Mouse (Mus musculus) regulatory T cell (primary cell): Measurements from ENCODE around the gene Btbd3.
"Not testable (repeated sequence)": the region's sequence is repeated elsewhere in the genome, so short reads cannot be mapped to it uniquely, and the experiment has no call there.

Experiments
- in situ Hi-C: fragments of 300-600 bp; cut with MboI, MseI; formaldehyde crosslinking; loops from one replicate; pipeline ENCODE4 v1.15.1; 2025; ENCODE audit warnings: high pct_unique_total_duplicates

The Btbd3 gene

DNA sequence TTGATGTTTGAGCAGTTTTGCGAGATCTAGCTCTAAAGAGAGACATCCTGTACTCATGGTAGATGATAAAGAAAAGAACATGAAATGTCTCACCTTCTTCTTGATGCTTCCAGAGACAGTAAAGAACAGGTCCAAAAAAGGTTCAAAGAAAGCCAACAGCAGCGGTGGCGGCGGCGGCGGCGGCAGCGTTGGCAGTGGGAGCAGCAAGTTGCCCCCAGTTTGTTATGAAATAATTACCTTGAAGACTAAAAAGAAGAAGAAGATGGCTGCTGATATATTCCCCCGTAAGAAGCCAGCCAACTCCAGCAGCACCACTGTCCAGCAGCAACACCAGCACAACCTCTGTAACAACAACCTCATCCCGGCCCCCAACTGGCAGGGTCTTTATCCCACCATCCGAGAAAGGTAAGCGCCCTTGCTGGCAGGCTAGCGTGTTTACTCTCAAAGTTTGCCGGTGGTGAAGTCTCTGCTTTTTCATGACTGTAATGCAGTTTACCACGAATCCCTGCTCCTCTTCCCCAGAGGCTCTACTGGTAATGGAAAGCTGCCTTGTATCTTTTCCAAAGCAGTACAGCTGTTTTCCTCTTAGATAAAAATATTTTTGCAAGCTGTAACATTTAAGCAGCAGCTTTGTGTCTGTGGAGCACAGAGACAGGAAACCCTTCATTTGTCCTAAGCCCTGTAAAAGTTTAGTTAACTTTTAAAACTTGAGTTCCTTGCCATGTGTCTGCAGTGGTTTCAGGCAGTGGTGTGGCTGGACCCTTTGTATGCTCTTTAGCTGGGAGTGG lies 22.7 kb downstream of the Btbd3 start:
- in situ Hi-C loops, result no loop called here

DNA sequence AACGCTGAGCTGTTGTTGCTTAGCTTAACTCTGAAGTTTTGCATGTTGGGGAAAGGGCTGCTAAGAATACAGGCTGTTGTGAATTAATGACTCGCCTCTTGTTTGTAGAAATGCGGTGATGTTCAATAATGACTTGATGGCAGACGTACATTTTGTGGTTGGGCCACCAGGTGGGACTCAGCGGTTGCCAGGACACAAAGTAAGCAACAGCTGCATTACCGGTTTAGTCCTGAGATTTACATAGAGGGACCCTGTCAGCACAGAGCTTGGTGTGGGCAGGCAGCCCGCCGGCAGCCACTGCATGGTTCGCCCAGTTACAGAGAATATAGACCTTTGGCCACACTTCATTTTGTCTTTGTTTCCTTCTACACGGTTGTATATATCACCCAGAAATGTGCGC lies 23.3 kb downstream of the Btbd3 start:
- in situ Hi-C loops, result no loop called here

GRCm38 (mm10) chr2:138280225-138280711 lies 23.9 kb downstream of the Btbd3 start:
- in situ Hi-C loops, result no loop called here

DNA sequence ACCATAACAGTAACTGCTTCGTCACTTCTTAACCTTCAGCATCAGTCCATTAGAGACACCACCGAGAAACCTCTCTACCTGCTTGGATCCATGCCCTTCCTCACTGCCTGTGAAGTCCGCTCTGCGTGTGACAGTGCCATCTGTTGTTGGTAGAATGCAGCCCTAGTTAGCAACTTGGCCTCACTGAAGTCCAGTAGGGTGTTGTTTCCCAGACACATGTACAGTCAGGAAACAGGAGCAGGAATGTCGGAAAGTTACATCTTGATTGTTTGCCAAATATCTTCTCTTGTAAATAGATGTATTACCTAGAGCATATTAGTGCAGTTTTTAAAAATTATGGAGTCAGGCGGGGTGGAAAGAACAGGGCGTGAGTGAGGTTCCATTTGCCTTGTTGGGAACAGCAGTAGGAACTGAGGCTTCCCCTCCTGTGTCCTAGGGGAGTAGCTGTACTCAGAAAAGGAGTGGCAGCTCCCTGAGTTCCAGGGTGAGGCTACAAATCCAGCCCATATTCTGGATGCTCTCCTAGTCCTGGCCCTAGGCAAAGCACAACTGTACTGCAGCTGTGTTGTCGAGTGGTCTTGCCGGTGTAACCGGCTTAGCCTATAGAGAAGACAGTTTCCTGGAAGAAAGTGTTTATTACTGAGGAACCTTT lies 25.3 kb downstream of the Btbd3 start:
- in situ Hi-C loops, result no loop called here

DNA sequence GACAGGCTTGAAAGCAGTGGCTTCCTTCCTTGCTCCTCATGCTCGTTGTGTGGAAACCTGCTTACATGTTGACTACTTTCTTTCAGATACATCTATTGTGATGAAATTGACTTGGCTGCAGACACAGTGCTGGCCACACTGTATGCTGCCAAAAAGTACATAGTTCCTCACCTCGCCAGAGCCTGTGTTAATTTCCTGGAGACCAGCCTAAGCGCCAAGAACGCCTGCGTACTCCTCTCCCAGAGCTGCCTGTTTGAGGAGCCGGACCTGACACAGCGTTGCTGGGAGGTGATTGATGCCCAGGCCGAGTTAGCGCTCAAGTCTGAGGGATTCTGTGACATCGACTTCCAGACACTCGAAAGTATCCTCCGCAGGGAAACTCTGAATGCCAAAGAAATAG lies 27.0 kb downstream of the Btbd3 start:
- in situ Hi-C loops, result no loop called here

GRCm38 (mm10) chr2:138283856-138284255 lies 27.5 kb downstream of the Btbd3 start:
- in situ Hi-C loops, result no loop called here

GRCm38 (mm10) chr2:138285811-138286210 lies 29.4 kb downstream of the Btbd3 start:
- in situ Hi-C loops, result no loop called here

DNA sequence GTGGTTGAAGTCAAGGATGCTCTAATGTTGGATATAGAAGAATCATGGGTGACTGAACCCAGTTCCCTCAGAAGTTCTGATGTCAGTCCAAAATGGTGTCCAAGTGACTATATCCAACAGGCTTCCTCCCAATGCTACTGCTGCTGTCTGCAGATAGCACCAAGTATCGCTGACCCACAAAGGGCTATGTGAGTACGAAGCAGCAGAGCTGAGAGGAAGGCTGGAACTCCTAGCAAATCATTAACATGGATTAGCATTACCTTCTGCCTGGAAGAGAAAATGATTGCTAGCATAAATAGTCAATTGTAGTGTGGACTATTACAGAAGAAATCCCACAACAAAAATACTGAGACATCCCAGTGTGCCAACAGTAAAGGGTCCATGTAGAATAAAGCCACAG lies 33.8 kb downstream of the Btbd3 start:
- in situ Hi-C loops, result no loop called here

DNA sequence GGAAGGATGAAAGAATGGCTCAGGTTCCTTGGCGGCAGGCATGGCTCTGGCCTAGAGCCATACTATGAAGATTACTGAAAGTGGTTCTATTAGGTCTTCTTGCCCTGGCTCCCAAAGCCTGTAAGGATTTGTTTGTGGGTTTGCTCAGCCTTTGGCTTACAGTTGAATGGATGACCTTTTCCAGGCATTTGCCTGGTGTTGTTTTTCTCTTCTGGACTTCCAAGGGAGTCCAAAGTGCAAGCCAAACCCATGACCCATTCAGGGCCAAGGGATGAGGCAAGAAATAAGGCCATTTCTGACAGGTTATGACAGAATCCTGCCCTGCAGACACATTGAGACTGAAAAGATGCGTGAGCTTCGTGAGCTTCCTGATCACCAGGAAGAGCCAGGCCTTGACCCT lies 37.9 kb downstream of the Btbd3 start:
- in situ Hi-C loops, result no loop called here

GRCm38 (mm10) chr2:138306236-138306635 lies 49.9 kb downstream of the Btbd3 start:
- in situ Hi-C loops, result no loop called here

- in situ Hi-C loops, result no loop called here
Observed at GRCm38 (mm10) chr2:138315644-138316043, 59.3 kb downstream of the Btbd3 start.

DNA sequence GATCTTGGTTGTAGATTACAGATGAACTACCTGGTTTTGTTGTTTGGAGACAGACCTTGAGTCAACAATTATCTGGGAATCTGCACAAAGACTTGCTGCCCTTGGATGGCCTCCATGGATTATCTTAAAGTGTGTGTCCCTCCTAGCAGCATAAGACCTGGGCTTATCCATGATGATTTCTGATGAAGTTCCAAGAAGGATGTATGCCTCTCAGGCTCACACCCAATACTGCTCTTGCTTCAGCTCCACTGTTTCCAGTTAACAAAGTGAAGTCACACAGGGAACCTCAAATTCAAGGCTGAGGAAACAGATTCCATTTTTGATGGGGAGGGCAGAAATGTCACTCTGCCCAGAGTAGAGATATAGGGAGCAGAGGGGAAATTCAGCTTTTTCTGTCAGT lies 64.0 kb downstream of the Btbd3 start:
- in situ Hi-C loops, result no loop called here

GRCm38 (mm10) chr2:138321041-138321481 lies 64.7 kb downstream of the Btbd3 start:
- in situ Hi-C loops, result no loop called here

DNA sequence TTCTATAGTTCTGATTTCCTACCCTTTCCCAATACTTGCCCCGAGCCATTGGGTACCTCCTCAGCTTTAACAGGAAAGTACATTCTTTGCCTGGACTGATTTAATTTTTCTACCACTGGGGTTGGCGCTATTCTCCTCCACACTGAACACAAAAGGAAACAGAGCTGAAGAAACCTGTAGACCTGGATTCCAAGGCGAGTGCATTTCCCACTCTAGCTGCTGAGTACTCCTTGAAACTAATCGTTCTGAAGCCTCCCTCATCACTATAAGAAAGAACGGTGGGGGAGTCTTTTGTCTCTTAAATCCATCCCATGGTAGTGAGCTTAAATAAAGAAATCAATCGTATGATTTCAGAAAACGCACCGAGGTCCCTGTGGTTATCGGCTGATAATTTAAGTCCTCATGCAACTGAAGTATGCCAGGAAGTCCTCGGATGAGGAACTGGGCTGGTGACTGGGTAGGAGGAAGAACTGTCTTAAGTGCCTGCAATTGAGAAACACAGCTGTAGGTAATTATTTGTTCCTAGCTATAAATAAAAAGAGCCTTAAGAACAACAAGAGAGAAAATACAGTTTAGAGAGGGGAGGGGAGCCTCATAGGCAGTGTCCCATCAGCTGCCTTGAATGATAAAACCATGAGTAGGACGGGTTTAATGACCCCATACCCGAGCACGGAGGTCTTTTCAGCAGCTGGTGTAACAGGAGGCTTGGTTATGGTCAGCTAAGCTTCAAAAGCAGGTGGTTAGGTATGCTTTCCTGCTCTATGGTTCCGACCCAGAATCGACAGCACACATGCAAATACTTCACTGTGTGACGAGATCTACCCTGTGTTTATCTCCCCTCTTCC lies 66.1 kb downstream of the Btbd3 start:
- in situ Hi-C loops, result no loop called here

- in situ Hi-C loops, result no loop called here
Observed at GRCm38 (mm10) chr2:138326367-138326766, 70.0 kb downstream of the Btbd3 start.

DNA sequence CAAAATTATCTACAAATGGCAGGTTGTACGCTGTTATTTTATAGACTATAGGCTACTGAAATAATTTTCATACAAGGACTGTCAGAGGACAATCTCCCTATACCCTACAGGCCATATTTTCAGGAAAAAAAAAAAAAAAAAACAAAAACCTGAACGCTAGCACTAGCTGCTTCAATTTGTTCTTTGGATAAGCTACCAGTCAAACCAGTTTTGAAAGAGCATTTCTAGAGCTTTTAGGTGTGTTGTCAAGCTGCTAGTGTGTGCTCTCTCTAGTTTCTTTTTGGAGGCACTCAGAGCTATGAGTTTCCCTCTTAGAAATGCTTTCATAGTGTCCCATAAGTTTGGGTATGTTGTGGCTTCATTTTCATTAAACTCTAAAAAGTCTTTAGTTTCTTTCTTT lies 77.8 kb downstream of the Btbd3 start:
- in situ Hi-C loops, result not testable (repeated sequence)

DNA sequence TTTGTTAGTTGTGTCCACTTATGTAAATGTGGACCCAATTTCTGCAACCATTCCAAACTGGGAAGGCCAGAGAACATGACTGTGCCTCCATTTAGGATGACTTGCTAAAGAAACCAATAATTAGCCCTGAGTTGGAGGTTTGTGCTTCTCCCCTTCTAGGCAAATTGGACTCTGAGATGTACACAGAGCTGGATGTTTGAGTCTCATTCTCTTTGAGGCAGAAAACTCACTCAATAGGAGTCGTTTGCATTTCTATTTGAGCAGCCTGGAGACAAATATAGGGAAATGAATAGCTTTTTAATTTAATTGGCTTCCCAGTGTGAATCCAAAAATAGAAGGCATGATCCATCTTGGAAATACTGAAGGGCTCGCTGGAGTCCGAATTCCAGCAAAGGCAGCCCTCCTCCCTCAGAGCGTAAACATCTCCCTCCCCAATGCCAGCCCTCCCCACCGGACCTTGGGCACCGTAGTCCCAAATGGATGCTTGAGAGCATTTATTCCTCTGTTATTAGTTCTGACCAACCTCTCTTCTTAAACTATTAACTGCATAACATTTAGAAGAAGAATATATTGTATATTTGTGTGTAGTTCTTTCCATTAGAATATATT lies 81.6 kb downstream of the Btbd3 start:
- in situ Hi-C loops, result no loop called here

DNA sequence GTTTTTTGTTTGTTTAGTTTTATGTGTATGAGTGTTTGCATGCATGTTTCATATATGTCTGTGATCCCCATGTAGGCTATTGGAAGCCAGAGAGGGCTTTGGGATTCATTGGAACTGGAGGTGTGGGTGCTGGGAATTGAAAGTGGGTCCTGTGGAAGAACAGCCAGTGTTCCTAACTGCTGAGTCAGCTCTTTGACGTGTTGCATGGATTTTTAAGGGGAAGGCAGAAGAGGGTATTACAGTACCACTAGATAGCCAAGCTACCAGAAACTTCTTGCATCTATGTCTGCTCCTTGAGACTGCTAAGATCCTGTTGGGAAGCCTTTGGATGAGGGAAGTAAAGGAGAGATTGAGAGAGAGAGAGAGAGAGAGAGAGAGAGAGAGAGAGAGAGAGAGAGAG lies 82.2 kb downstream of the Btbd3 start:
- in situ Hi-C loops, result no loop called here

GRCm38 (mm10) chr2:138355366-138355765 lies 99.0 kb downstream of the Btbd3 start:
- in situ Hi-C loops, result no loop called here

GRCm38 (mm10) chr2:138362474-138362873 lies 106.1 kb downstream of the Btbd3 start:
- in situ Hi-C loops, result no loop called here

GRCm38 (mm10) chr2:138365391-138365790 lies 109.0 kb downstream of the Btbd3 start:
- in situ Hi-C loops, result no loop called here

- in situ Hi-C loops, result no loop called here
Observed at GRCm38 (mm10) chr2:138374556-138374955, 118.2 kb downstream of the Btbd3 start.
